Mouse (Mus musculus) forebrain, embryonic 14.5 days (tissue): ENCODE results near the gene Tspan10. TPM values are rescaled to one million over a fixed set of nuclear protein-coding genes. Genes with fewer than 3 reads are reported as not detected.

Source experiments
- ATAC-seq: fragments of 200-750 bp; cut with Nextera tagmentation; 2 replicates; pipeline ENCODE4 v1.8.0; 2017; ENCODE audit warnings: mild to moderate bottlenecking, moderate library complexity
- DNase-seq: peaks from one replicate; pipeline ENCODE4 v3.0.0-alpha.2; 2015; ENCODE audit warnings: low spot score
- H3K27ac ChIP-seq: fragments of 300-500 bp; sonication (generic); 2 replicates; pipeline ENCODE4 v1.5.1; 2014; ENCODE audit warnings: low read depth, mild to moderate bottlenecking, control low read depth, low read length, moderate library complexity
- H3K27me3 ChIP-seq: fragments of 300-500 bp; sonication (generic); replicated peaks from 2 replicates; pipeline ENCODE4 v1.6.1; 2014; ENCODE audit warnings: low read length, control low read depth, mixed read lengths; ENCODE audit not compliant: control insufficient read depth, insufficient read depth
- H3K36me3 ChIP-seq: fragments of 300-500 bp; sonication (generic); 2 replicates; pipeline ENCODE4 v1.6.1; 2014; ENCODE audit warnings: low read length, control low read depth; ENCODE audit not compliant: control insufficient read depth, insufficient read depth
- H3K4me1 ChIP-seq: fragments of 300-500 bp; sonication (generic); 2 replicates; pipeline ENCODE4 v1.6.1; 2014; ENCODE audit warnings: antibody characterized with exemption, low read length, control low read depth; ENCODE audit not compliant: control insufficient read depth, insufficient read depth
- H3K4me2 ChIP-seq: fragments of 300-500 bp; sonication (generic); 2 replicates; pipeline ENCODE4 v1.6.1; 2014; ENCODE audit warnings: mild to moderate bottlenecking, control low read depth, low read length
- H3K4me3 ChIP-seq: fragments of 300-500 bp; sonication (generic); 2 replicates; pipeline ENCODE4 v1.5.1; 2014; ENCODE audit warnings: low read depth, low read length, control low read depth
- H3K9ac ChIP-seq: fragments of 300-500 bp; sonication (generic); 2 replicates; pipeline ENCODE4 v1.6.1; 2014; ENCODE audit warnings: mild to moderate bottlenecking, low read length, control low read depth, moderate library complexity
- H3K9me3 ChIP-seq: fragments of 300-500 bp; sonication (generic); replicated peaks from 2 replicates; pipeline ENCODE4 v1.6.1; 2016; ENCODE audit warnings: low read length, control low read depth, mixed read lengths; ENCODE audit not compliant: control insufficient read depth
- WGBS: fragments of 180-500 bp; shearing (Covaris S2); extraction: QIAGEN DNeasy Blood & Tissue Kit; methylation state at CpG from one replicate; pipeline ENCODE4 v1.1.7; 2014; 5-methylcytosine and 5-hydroxymethylcytosine counted together
- polyA plus RNA-seq: library from polyadenylated mRNA; unstranded; fragments of >200 nt; fragmentation: Nextera tagmentation; extraction: Ambion mirVana; gene quantifications from 2 replicates; pipeline ENCODE4 v1.2.1, GENCODE M21; 2014

Tspan10 gene
- polyA plus RNA-seq, 1 experiment from 2014 or later: not detected

- Histone ChIP-seq H3K27me3 (no peaks in the 10 kb centered on the region), H3K4me2 (peak within 1 kb of the TSS; percentile 90), H3K27ac (peak within 1 kb of the TSS; percentile 91), H3K4me1 (peaks cover 7% of the 10 kb centered on the region), H3K9me3 (no peaks in the 10 kb centered on the region), H3K36me3 (peaks cover 74% of the 10 kb centered on the region), H3K9ac (peak within 1 kb of the TSS; percentile 86), H3K4me3 (peak within 1 kb of the TSS; percentile 97)
- under 1% methylated on average over 59 of the region's 60 CpGs for WGBS
- DNase-seq: peak; percentile 99
- peak; percentile 97 for ATAC-seq
Measured at GRCm38 (mm10) chr11:120484265-120484981, 42.0 kb downstream of the Tspan10 start, which contains the start of gene Mrpl12. Gene Mrpl12 (plus strand): TSS chr11:120484613.

DNA sequence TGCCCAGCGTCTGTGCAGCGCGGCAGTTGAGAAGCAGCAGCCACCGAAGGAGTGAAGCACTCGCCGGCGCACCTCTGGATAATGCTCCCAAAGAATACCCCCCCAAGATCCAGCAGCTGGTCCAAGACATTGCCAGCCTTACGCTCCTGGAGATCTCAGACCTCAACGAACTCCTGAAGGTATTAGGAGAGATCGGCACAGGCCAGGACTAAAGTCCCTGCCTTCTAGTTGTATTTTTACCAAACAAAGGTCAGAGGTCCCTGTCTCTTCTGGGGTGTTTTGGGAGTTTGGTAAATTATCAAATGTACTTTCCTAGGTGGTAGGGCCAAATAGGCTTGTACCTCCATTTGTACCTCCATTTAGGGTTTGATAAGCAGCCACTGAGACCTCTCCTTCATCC lies 42.8 kb downstream of the Tspan10 start:
- DNase-seq (no peak), ATAC-seq (no peak)
- WGBS: 9% methylated on average over 10 of the region's 10 CpGs
- H3K27ac ChIP-seq: peak overlapping the region; percentile 91; the same call in 1 of the 2 replicates
- peaks cover 7% of the 10 kb centered on the region for H3K4me1 ChIP-seq
- H3K4me3 ChIP-seq: peak overlapping the region; percentile 97
- no peaks in the 10 kb centered on the region for H3K9me3 ChIP-seq
- peak overlapping the region; percentile 90 for H3K4me2 ChIP-seq
- peaks cover 74% of the 10 kb centered on the region for H3K36me3 ChIP-seq
- no peaks in the 10 kb centered on the region for H3K27me3 ChIP-seq
- H3K9ac ChIP-seq: peak overlapping the region; percentile 86

- Histone ChIP-seq H3K27me3 (no peaks in the 10 kb centered on the region), H3K4me3 (no peak overlapping the region), H3K27ac (no peak overlapping the region), H3K4me2 (no peak overlapping the region), H3K4me1 (peaks cover 24% of the 10 kb centered on the region), H3K36me3 (peaks cover 42% of the 10 kb centered on the region), H3K9me3 (no peaks in the 10 kb centered on the region), H3K9ac (no peak overlapping the region)
- DNase-seq: no peak
- no peak for ATAC-seq
- 79% methylated on average over 4 of the region's 4 CpGs for WGBS
Measured at GRCm38 (mm10) chr11:120488516-120488915, 46.1 kb downstream of the Tspan10 start.

DNA sequence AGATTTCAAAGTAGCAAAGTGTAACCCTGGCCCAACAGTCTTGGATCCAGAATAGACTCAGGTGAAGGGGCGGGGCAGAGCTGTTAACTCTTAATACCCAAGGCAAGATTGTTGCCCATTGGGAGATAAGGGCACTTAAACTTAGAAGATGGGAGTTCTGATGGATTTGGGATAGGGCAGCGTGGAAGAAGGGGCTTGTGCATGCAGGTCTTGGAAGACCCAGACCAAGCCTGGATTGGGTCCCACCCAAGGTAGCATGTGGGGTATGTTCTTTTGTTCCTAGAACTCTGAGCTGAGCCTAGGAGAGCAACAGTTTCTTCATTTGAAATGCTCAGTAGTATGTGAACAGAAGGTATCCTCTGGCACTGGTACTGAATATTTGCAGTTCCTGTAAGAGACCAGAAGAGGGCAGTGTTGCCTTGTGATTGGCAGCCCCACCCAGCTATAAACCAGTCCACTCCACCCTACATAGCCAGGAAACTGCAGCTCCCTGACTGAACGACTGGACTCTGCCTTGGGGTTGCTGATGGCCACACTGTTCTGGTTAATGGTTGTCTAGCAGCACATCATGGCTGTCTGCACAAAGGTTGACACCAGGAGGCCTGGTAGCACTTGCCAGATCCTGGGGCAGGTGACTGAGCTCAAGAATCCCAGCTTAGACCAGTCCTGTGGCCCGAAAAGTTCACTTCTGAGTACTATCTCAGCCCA lies 46.8 kb downstream of the Tspan10 start:
- Histone ChIP-seq H3K4me1 (peaks cover 23% of the 10 kb centered on the region), H3K27ac (no peak overlapping the region)
- peak; percentile 21 for ATAC-seq

GRCm38 (mm10) chr11:120490291-120491046 lies 48.0 kb downstream of the Tspan10 start:
- Histone ChIP-seq H3K36me3 (peaks cover 51% of the 10 kb centered on the region), H3K4me1 (peaks cover 20% of the 10 kb centered on the region), H3K27ac (peak overlapping the region; percentile 76), H3K4me3 (peak overlapping the region; percentile 95; the same call in 1 of the 2 replicates), H3K9me3 (no peaks in the 10 kb centered on the region), H3K9ac (peak overlapping the region; percentile 80), H3K4me2 (peak overlapping the region; percentile 98; the same call in 1 of the 2 replicates), H3K27me3 (no peaks in the 10 kb centered on the region)
- WGBS: 36% methylated on average over 4 of the region's 4 CpGs
- DNase-seq: peak; percentile 11
- no peak for ATAC-seq

More for the DNA sequence above, 46.8 kb downstream of the Tspan10 start:
- Histone ChIP-seq H3K27me3 (no peaks in the 10 kb centered on the region), H3K9me3 (no peaks in the 10 kb centered on the region), H3K9ac (no peak overlapping the region), H3K4me2 (no peak overlapping the region), H3K36me3 (peaks cover 39% of the 10 kb centered on the region), H3K4me3 (no peak overlapping the region)
- DNase-seq: peak; percentile 89
- 58% methylated on average over 4 of the region's 4 CpGs for WGBS

- WGBS: 0% methylated on average over 35 of the region's 35 CpGs
- peak within 1 kb of the TSS; percentile 80 for H3K9ac ChIP-seq
- peaks cover 60% of the 10 kb centered on the region for H3K36me3 ChIP-seq
Measured at GRCm38 (mm10) chr11:120491317-120492023, 49.0 kb downstream of the Tspan10 start, which contains the start of gene Slc25a10. Gene Slc25a10 (plus strand): TSS chr11:120491840.

DNA sequence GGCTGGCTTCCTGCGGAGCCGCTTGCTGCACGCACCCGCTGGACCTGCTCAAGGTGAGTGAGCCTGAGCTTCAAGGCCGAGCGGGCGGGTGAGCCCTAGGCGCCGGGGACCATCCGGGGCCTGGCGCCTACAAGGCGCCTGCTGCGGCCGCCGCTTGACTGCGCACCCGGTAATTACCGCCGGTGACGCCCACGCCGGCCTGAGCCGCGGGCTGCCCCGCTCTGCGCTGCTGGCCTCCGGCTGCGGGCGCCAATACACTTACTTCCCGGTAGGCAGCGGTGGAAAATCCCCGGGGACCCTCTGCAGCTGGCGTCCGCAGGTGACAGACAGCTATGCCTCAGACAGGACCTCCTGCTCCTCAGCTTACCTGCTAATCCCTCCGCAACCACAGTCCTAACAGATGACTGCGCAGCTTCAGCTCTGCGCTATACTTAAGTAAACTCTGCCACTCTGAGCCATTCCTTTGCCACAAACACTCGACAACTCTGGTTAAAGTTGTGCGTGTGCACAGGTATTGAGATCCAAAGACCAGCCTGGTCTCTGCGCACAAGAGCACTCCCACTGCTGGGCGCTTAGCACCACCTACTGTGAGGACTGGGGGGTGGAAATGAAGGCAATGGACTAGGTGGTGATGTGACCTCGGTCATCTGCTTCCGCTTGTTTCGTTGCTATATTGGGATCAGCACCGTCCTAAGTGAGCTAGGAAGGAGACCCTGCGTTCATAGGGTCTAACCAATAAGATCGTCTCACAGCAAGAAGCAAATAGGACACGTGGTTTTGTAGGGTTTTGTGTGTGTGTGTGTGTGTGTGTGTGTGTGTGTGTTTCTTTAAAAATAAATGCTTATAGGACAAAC lies 49.8 kb downstream of the Tspan10 start:
- under 1% methylated on average over 48 of the region's 48 CpGs for WGBS
- no peaks in the 10 kb centered on the region for H3K9me3 ChIP-seq
- peak overlapping the region; percentile 98 for H3K4me2 ChIP-seq
- peaks cover 60% of the 10 kb centered on the region for H3K36me3 ChIP-seq
- peak overlapping the region; percentile 76 for H3K27ac ChIP-seq
- peak overlapping the region; percentile 95 for H3K4me3 ChIP-seq
- peak overlapping the region; percentile 80 for H3K9ac ChIP-seq
- DNase-seq (peak; percentile 49), ATAC-seq (peak; percentile 32)
- no peaks in the 10 kb centered on the region for H3K27me3 ChIP-seq
- H3K4me1 ChIP-seq: peaks cover 18% of the 10 kb centered on the region

More at GRCm38 (mm10) chr11:120491317-120492023, 49.0 kb downstream of the Tspan10 start, which contains the start of gene Slc25a10:
- DNase-seq: peak; percentile 93
- Histone ChIP-seq H3K9me3 (no peaks in the 10 kb centered on the region), H3K27ac (peak within 1 kb of the TSS; percentile 76), H3K27me3 (no peaks in the 10 kb centered on the region), H3K4me3 (peak within 1 kb of the TSS; percentile 95), H3K4me1 (peaks cover 18% of the 10 kb centered on the region), H3K4me2 (peak within 1 kb of the TSS; percentile 98)
- ATAC-seq: peak; percentile 85
